Mouse (Mus musculus) left cerebral cortex, adult 6 months (tissue): ENCODE results near the gene Tmem126b. TPM values are rescaled to one million over a fixed set of nuclear protein-coding genes. Genes with fewer than 3 reads are reported as not detected.

ENCODE experiments used
- long read RNA-seq, 2 experiments: library from polyadenylated mRNA; unstranded; transcript quantifications; one replicate each; pipeline ENCODE4 v2.0.0; 2019 to 2020
- polyA plus RNA-seq: library from polyadenylated mRNA; unstranded; fragments of <200 nt; fragmentation: Nextera tagmentation; gene quantifications from 2 replicates; pipeline ENCODE4 v1.2.3, GENCODE M21; 2021

Gene Tmem126b
- polyA plus RNA-seq: 29.9 and 34.5 TPM in 2 replicates
- long read RNA-seq, experiment 1, transcript Tmem126b-201 (5 exons, 2,259 nt): major isoform, 240 of 249 reads
- long read RNA-seq, experiment 1, partial matches to known transcripts: 4 of 249 reads
- long read RNA-seq, experiment 1, other reads (novel, unspliced or antisense): 5 of 249 reads
- long read RNA-seq, experiment 2, transcript Tmem126b-201 (5 exons, 2,259 nt): major isoform, 49 of 60 reads
- long read RNA-seq, experiment 2, partial matches to known transcripts: 3 of 60 reads
- long read RNA-seq, experiment 2, other reads (novel, unspliced or antisense): 8 of 60 reads

DNA sequence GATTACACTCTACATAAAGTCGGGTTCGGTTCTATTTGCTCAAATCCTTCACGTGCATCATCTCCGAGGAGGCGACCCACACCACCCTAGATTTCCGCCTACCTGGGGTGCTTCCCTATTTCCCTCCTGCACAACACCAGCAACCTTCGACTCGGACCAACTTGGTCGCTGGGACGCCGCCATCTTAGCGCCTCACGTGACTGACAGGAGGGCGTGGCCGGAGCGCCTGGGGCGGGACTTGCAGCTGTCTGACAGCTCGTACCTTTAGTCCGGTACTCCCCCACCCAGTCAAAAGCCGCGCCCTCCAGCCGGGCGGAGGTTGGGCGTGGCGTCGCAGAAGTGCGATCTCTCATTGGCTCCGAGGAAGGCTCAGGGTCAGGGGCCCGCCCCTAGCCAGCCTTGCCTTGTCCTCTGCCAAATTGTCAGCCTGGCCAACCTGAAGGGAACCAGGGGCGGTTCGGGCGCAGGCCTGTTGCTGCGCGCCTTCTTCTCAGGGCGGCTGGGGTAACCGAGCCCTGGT, at the start of gene Tmem126b:
Tmem126b (minus strand) TSS at position 209 of the 520 bp plus-strand sequence.

GRCm38 (mm10) chr7:90476313-90477245, 778 bp upstream of the Tmem126b start, which contains the start of gene Dlg2:
Gene Dlg2, plus strand, starts transcription at chr7:90476672.

DNA sequence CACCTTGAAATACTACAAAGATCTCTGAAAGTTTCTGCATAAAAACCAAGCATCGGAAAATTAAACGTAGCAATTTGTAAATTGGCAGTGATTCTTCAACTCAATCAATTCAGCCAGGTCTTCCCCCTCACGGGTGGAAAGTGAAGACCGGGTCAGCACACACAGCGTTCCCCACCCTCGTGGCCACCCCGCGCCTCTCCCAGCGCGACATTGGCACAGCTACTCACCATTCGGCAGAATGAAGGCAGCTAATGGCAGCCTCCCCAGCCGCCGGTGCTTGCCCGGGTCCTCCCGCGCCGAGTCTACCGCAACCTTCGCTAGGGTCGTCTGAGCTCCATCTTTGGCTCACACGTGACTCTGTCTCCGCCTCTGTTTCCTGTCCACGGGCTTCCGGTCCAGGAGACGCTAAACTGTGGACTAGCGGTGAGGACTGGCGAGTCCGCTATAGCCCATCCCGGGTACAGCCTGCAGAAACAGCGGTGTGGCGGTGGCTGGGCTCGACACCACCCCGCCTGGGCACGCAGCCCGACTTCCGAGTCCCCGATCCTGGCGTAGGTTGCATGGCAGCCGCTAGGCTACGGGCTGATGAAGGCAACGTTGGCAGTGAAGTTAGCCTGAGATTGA, 18.8 kb downstream of the Tmem126b start, which contains the start of gene Tmem126a:
Tmem126a (minus strand) TSS at position 385 of the 624 bp plus-strand sequence.

DNA sequence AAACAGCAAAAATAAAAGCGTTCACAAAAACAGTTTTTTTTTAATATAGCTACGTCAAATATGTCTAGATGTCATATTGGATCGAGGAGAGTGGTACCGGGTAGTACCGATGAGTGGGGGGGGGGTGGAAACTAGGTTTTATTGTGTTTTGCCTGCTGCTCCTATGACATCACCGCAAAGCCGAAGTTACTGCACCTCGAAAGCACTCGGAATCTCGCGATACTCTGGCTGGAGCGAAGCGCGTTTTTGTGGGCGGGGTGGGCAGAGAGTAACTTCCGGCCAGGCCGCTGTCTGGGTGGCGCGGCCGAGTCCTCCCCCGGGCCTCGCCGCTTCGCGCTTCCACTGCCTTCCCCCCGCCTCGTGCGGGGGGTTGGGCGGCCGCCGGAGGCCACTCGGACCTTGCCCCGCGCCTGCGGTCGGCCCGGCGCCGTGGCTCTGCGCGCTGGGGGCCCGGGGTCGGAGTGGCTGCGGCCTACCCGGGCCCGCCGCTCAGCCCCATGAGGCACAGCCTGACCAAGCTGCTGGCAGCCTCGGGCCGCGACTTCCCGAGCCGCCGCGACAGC, 33.2 kb downstream of the Tmem126b start, which contains the start of gene Crebzf:
Crebzf (plus strand) TSS at position 212 of the 563 bp plus-strand sequence.

DNA sequence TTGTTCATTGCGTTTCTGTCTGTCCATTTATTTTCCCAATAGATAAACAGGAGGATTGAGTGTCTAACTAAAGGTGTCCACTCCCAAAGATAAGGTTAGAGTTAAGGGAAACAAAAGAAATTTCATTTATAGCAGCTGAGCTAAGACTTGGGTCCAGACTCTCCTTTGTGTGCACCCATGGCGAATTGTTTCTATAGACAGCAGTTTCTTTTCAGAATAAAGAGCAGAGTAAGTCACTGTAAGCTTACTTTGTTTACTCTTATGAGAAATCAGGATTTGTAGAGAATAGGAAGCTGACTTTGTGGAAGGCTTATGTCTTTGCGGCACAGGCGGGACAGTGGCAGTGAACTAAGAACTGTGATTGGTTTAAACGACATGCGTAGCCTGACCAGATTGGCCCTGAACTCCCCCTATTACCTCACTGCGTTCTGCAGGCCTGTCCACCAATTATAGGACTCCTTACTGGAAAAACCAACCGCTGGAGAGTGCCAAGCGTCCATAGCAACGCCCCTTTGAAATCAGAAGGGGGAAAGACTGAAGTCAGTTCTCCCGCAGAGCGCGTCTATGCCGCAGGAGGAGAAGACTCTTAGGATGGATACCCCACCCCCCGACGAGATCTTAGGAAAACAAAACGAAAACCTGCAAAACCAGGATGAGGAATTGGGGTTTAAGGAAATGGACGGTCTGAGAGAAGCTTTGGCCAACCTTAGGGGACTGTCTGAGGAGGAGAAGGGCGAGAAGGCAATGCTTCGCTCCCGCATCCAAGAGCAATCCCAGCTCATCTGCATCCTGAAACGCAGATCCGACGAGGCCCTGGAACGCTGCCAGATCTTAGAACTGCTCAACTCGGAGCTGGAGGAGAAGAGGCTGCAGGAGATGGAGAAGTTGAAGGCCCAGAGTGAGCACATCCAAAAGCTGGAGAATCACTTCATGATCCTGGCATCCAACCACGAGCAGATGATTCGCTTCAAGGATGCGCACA, 49.5 kb downstream of the Tmem126b start, which contains the start of gene Ccdc89:
Ccdc89 (plus strand) TSS at position 558 of the 982 bp plus-strand sequence.

Other genes with a start within 250 kb of the Tmem126b start
- not detected in 2 replicates for gene Ccdc83, start 210.2 kb downstream of the Tmem126b start, polyA plus RNA-seq
- 31.6 and 36.8 TPM in 2 replicates for gene Sytl2, start 173.7 kb downstream of the Tmem126b start, polyA plus RNA-seq
- 0.31 and 0.79 TPM in 2 replicates for gene Ccdc89, start 49.4 kb downstream of the Tmem126b start, polyA plus RNA-seq
- 8.3 and 10.0 TPM in 2 replicates for gene Crebzf, start 33.3 kb downstream of the Tmem126b start, polyA plus RNA-seq
- 69.5 and 82.8 TPM in 2 replicates for gene Tmem126a, start 18.8 kb downstream of the Tmem126b start, polyA plus RNA-seq
- gene Dlg2, start 671 bp upstream of the Tmem126b start, polyA plus RNA-seq: 85.1 and 88.6 TPM in 2 replicates